Mouse (Mus musculus) limb, embryonic 10.5 days (tissue): ENCODE data around the gene Gm49353. TPM values are rescaled to one million over a fixed set of nuclear protein-coding genes. Genes with fewer than 3 reads are reported as not detected.

Experiments
- DNase-seq: peaks from one replicate; pipeline ENCODE4 v3.0.0-alpha.2; 2017; ENCODE audit warnings: low spot score
- H3K27ac ChIP-seq: fragments of 300-500 bp; sonication (generic); 2 replicates; pipeline ENCODE4 v1.5.1; 2016; ENCODE audit warnings: mild to moderate bottlenecking
- H3K27me3 ChIP-seq: fragments of 300-500 bp; sonication (generic); 2 replicates; pipeline ENCODE4 v1.6.1; 2016; ENCODE audit warnings: low read depth, mild to moderate bottlenecking; ENCODE audit not compliant: poor library complexity, severe bottlenecking
- H3K36me3 ChIP-seq: fragments of 300-500 bp; sonication (generic); 2 replicates; pipeline ENCODE4 v1.6.1; 2016; ENCODE audit warnings: mild to moderate bottlenecking, moderate library complexity
- H3K4me1 ChIP-seq: fragments of 300-500 bp; sonication (generic); 2 replicates; pipeline ENCODE4 v1.6.1; 2016
- H3K4me3 ChIP-seq: fragments of 300-500 bp; sonication (generic); 2 replicates; pipeline ENCODE4 v1.5.1; 2016; ENCODE audit warnings: mild to moderate bottlenecking, moderate library complexity
- H3K9me3 ChIP-seq: fragments of 300-500 bp; sonication (generic); replicated peaks from 2 replicates; pipeline ENCODE4 v1.6.1; 2016; ENCODE audit warnings: mild to moderate bottlenecking
- WGBS: fragments of 180-500 bp; shearing (Covaris S2); methylation state at CpG from one replicate; pipeline ENCODE4 v1.1.7; 2016; 5-methylcytosine and 5-hydroxymethylcytosine counted together
- polyA plus RNA-seq: library from polyadenylated mRNA; unstranded; fragments of >200 nt; fragmentation: Nextera tagmentation; extraction: Ambion mirVana; gene quantifications from 2 replicates; pipeline ENCODE4 v1.2.1, GENCODE M21; 2016

Gm49353 gene
- 0.35 TPM in 1 of 2 replicates, not detected in the other for polyA plus RNA-seq

DNA sequence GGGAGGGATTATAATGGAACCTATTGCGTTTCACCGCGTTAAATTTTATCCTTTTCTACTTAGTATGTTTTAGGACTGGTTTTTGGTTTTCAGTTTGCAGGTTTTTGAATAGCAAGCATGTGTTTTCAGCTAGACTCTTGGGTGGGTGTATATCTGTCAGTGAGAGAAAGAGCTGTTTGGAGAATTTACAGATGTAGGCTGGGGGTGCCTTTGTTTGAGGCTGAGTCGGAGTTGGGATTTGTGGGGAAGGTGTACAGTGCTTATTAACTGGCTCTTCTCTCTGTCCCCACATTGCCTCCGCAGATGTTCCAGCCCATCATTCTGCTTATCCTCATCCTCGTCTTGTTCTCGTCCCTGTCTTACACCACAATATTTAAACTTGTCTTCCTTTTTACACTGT lies at the start of gene Gm49353:
Gene Gm49353, plus strand, starts transcription at position 313 of the 400 bp plus-strand sequence.
- Histone ChIP-seq H3K4me3 (no peak within 1 kb of the TSS), H3K9me3 (no peaks in the 10 kb centered on the region), H3K4me1 (no peaks in the 10 kb centered on the region), H3K27ac (no peak within 1 kb of the TSS), H3K27me3 (no peaks in the 10 kb centered on the region), H3K36me3 (peaks cover 9% of the 10 kb centered on the region; the same call in 1 of the 2 replicates)
- 91% methylated on average over 7 of the region's 7 CpGs for WGBS
- DNase-seq = no peak

GRCm38 (mm10) chr10:29155304-29155703 lies 43.5 kb upstream of the Gm49353 start:
- H3K36me3 ChIP-seq = no peaks in the 10 kb centered on the region
- no peak overlapping the region for H3K27ac ChIP-seq
- no peak for DNase-seq
- H3K4me1 ChIP-seq = no peaks in the 10 kb centered on the region
- no peaks in the 10 kb centered on the region for H3K9me3 ChIP-seq
- no peak overlapping the region for H3K4me3 ChIP-seq
- H3K27me3 ChIP-seq = no peaks in the 10 kb centered on the region
- 94% methylated on average over 3 of the region's 3 CpGs for WGBS

DNA sequence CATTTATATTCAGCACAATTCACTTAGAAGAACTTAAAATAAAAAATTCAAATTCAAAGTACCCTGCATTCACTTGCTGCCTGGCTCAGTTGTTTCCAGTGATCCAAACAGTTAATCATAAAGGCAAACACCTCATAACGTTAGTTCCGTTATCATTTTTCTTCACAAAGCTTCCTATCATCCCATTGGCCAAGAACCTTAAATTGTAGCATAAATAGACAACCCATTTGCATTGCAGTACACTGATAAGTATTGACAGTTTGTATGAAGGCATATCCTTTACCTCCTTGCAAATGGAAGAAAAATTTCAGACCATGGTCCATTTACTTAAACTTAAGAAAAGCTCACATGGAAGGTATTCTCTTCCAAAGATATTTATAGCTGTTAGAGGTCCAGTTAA lies 37.1 kb upstream of the Gm49353 start:
- no peaks in the 10 kb centered on the region for H3K27me3 ChIP-seq
- 94% methylated on average over 2 of the region's 2 CpGs for WGBS

DNA sequence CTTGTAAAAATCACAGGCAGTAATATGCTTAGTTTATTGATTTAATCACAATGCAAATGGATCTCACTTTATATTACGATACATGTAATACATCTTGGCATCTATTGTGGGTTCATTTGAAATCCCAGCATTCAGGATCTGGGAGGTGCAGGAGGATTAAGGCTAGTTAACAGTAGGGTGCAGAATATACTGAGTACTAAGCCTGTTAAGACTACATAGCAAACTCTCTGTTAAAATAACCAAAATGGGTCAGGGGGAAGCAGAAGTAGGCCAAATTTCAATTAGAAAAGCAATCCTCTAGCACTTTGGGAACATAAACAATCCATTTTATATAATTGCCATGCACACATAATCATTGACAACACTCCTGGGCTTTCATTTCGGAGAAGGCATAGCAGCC lies 25.0 kb upstream of the Gm49353 start:
- no peak for DNase-seq
- H3K9me3 ChIP-seq = no peaks in the 10 kb centered on the region
- H3K4me1 ChIP-seq = no peaks in the 10 kb centered on the region
- no peak overlapping the region for H3K4me3 ChIP-seq
- WGBS = 87% methylated on average over 2 of the region's 2 CpGs
- H3K36me3 ChIP-seq = no peaks in the 10 kb centered on the region
- H3K27ac ChIP-seq = no peak overlapping the region
- no peaks in the 10 kb centered on the region for H3K27me3 ChIP-seq

More for the DNA sequence above, 37.1 kb upstream of the Gm49353 start:
- H3K4me3 ChIP-seq = no peak overlapping the region
- no peaks in the 10 kb centered on the region for H3K36me3 ChIP-seq
- no peaks in the 10 kb centered on the region for H3K4me1 ChIP-seq
- H3K9me3 ChIP-seq = no peaks in the 10 kb centered on the region
- H3K27ac ChIP-seq = no peak overlapping the region
- DNase-seq = no peak

GRCm38 (mm10) chr10:29175656-29176055 lies 23.1 kb upstream of the Gm49353 start:
- Histone ChIP-seq H3K27me3 (no peaks in the 10 kb centered on the region), H3K27ac (no peak overlapping the region), H3K4me1 (no peaks in the 10 kb centered on the region), H3K4me3 (no peak overlapping the region), H3K36me3 (no peaks in the 10 kb centered on the region), H3K9me3 (no peaks in the 10 kb centered on the region)
- DNase-seq = no peak
- WGBS = 73% methylated on average over 3 of the region's 3 CpGs

DNA sequence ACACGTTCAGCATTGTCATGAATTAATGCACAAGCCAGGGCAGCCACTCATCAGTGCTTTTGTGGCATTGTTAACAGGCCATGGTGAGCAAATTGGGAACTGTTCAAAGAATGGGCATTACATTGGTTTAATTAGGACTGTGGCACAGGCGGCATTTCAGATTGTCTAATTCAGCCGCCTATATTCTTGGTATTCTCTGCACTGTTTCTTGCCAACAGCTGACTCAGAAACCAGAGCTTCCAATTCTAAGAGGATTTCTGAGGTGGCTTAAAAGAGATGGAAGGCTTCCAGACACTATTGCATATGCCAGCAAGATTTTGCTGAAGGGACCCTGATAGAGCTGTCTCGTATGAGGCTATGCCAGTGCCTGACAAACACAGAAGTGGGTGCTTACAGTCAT lies 21.9 kb upstream of the Gm49353 start:
- Histone ChIP-seq H3K9me3 (no peaks in the 10 kb centered on the region), H3K4me3 (no peak overlapping the region), H3K4me1 (no peaks in the 10 kb centered on the region), H3K36me3 (no peaks in the 10 kb centered on the region), H3K27me3 (no peaks in the 10 kb centered on the region), H3K27ac (no peak overlapping the region)
- WGBS = 93% methylated on average over 4 of the region's 4 CpGs
- no peak for DNase-seq

GRCm38 (mm10) chr10:29178003-29178402 lies 20.8 kb upstream of the Gm49353 start:
- DNase-seq = no peak
- Histone ChIP-seq H3K27me3 (no peaks in the 10 kb centered on the region), H3K36me3 (no peaks in the 10 kb centered on the region), H3K4me1 (no peaks in the 10 kb centered on the region), H3K9me3 (no peaks in the 10 kb centered on the region), H3K4me3 (no peak overlapping the region), H3K27ac (no peak overlapping the region)
- WGBS = 68% methylated on average over 2 of the region's 2 CpGs

DNA sequence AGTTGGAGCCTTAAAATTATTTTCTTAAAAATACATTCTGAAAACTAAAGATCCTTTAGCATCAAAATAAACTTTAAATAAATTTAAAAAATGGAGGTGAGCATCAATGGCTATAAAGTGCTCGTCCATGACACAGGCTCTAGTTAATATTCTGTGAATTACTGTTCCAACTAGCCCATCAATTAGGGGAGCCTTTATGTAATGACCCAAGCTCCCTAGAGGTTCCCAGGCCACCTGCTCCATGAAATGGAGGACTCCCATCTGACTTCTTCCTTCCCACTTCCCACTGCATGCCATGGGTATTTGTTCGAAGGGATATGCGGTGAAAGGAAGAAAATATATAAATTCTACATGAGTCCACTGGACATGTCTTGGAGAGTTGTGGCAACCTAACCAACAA lies 18.5 kb upstream of the Gm49353 start:
- Histone ChIP-seq H3K27me3 (no peaks in the 10 kb centered on the region), H3K9me3 (no peaks in the 10 kb centered on the region), H3K4me1 (no peaks in the 10 kb centered on the region), H3K36me3 (no peaks in the 10 kb centered on the region), H3K27ac (no peak overlapping the region), H3K4me3 (no peak overlapping the region)
- whole genome bisulfite sequencing = 92% methylated on average over 3 of the region's 3 CpGs
- no peak for DNase-seq

DNA sequence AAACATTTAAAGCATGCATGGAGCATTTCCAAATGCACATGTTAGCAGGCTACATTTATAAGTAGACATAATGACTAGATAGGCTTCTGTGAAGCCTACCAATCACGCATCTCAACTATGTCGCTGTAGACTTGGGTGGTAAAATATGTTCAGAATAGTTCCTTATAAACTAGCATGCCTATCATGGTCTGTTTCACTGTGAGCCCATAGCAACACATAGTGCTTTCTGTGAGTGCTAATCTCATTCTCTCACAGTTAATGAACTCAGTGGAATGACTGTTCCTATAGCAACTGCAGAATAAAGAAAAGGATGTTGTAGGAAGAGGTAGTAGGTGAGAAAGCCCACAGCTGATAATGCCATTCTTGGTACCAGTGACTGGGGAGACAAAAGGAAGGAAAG lies 17.7 kb upstream of the Gm49353 start:
- H3K27me3 ChIP-seq = no peaks in the 10 kb centered on the region
- no peaks in the 10 kb centered on the region for H3K4me1 ChIP-seq
- no peak overlapping the region for H3K4me3 ChIP-seq
- no peak for DNase-seq
- WGBS = 93% methylated on average over 2 of the region's 2 CpGs
- no peaks in the 10 kb centered on the region for H3K9me3 ChIP-seq
- no peaks in the 10 kb centered on the region for H3K36me3 ChIP-seq
- no peak overlapping the region for H3K27ac ChIP-seq

DNA sequence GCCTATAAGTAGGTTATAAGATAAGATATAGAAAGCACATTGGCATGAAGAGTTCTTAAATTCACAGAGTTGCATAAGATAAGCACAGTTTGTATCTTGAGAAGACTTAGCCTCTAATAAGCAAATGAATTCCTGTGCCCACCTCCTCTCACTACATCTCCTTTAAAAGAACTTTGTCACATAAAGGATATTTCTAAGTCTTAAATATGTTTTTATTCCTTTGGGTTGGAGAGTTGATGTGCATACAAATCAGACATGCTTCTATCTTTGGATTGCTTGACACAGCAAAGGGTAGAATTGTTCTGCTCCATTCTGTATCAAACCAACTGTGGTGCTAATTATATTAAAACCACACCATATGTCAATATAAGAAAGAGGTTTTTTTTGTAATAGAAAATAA lies 5.0 kb upstream of the Gm49353 start:
- Histone ChIP-seq H3K27me3 (no peaks in the 10 kb centered on the region), H3K36me3 (peaks cover 9% of the 10 kb centered on the region; the same call in 1 of the 2 replicates), H3K9me3 (no peaks in the 10 kb centered on the region), H3K4me1 (no peaks in the 10 kb centered on the region), H3K4me3 (no peak overlapping the region), H3K27ac (no peak overlapping the region)
- no peak for DNase-seq

- Histone ChIP-seq H3K27ac (no peak overlapping the region), H3K4me3 (no peak overlapping the region), H3K36me3 (peaks cover 9% of the 10 kb centered on the region; the same call in 1 of the 2 replicates), H3K9me3 (no peaks in the 10 kb centered on the region), H3K4me1 (no peaks in the 10 kb centered on the region), H3K27me3 (no peaks in the 10 kb centered on the region)
- no peak for DNase-seq
- WGBS = 97% methylated on average over 33 of the region's 33 CpGs
These were observed 1.9 kb upstream of the Gm49353 start for GRCm38 (mm10) chr10:29196811-29197210.

DNA sequence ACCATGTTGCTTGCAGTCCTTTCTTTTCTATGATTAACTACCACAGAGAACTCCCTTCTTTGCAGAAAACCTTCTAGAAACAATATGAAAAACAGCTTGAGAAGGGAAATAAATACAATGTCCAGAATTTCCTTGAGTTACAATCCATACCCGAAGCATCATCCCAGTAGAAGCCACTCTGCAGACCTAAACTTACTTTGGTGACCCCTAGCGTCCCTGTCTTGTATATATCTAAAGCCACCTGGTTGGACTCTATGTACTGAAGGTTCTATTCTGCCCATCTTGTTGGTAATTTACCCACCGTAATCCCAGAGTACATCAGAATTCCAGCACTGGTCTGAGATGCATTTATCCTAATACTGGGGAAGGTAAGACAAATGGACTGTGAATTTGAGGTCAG lies 1.1 kb downstream of the Gm49353 start:
- Histone ChIP-seq H3K4me3 (no peak overlapping the region), H3K36me3 (peaks cover 9% of the 10 kb centered on the region; the same call in 1 of the 2 replicates), H3K27ac (no peak overlapping the region), H3K27me3 (no peaks in the 10 kb centered on the region), H3K4me1 (no peaks in the 10 kb centered on the region), H3K9me3 (no peaks in the 10 kb centered on the region)
- DNase-seq = no peak
- 78% methylated on average over 3 of the region's 3 CpGs for WGBS

DNA sequence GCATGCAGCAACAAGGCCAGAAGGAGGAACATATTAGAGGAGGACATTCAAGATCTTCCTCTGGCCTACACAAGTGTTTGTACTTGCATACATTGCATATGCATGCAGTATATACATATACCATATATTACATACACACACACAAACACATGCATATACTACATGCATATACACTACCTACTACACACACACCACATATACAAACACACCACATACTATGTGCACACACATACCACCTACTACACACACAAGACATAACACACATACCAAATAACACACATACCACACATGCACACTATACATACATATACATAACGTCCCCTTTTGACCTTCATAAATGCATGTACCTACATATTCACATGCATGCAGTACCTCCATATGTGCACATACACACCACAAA lies 1.9 kb downstream of the Gm49353 start:
- H3K27me3 ChIP-seq = no peaks in the 10 kb centered on the region
- WGBS = 92% methylated on average over 1 of the region's 1 CpGs
- H3K36me3 ChIP-seq = peaks cover 9% of the 10 kb centered on the region; the same call in 1 of the 2 replicates
- no peaks in the 10 kb centered on the region for H3K9me3 ChIP-seq
- H3K4me3 ChIP-seq = no peak overlapping the region
- no peak for DNase-seq
- H3K27ac ChIP-seq = no peak overlapping the region
- no peaks in the 10 kb centered on the region for H3K4me1 ChIP-seq

- Histone ChIP-seq H3K4me3 (no peak overlapping the region), H3K27me3 (no peaks in the 10 kb centered on the region), H3K9me3 (no peaks in the 10 kb centered on the region), H3K36me3 (no peaks in the 10 kb centered on the region), H3K4me1 (peaks cover 6% of the 10 kb centered on the region; the same call in 1 of the 2 replicates), H3K27ac (no peak overlapping the region)
- DNase-seq = no peak
These were observed 8.0 kb downstream of the Gm49353 start for GRCm38 (mm10) chr10:29206730-29207129.
